Mouse (Mus musculus) C2C12 (cell line): ENCODE results near the gene Kifc5b. TPM values are rescaled to one million over a fixed set of nuclear protein-coding genes. Genes with fewer than 3 reads are reported as not detected.

Source experiments
- H3K27me3 ChIP-seq: one replicate; pipeline ENCODE4 v1.6.1; 2011; ENCODE audit not compliant: control insufficient read depth, insufficient read depth, insufficient read length
- H3K36me3 ChIP-seq: one replicate; pipeline ENCODE4 v1.6.1; 2011; ENCODE audit not compliant: control insufficient read depth, insufficient read depth
- H3K4me3 ChIP-seq: one replicate; pipeline ENCODE4 v1.5.1; 2011; ENCODE audit warnings: mild to moderate bottlenecking, control low read depth; ENCODE audit not compliant: poor library complexity, insufficient read depth, severe bottlenecking
- H3K79me2 ChIP-seq: one replicate; pipeline ENCODE4 v1.6.1; 2011; ENCODE audit not compliant: control insufficient read depth, insufficient read depth
- H3K79me3 ChIP-seq: one replicate; pipeline ENCODE4 v1.6.1; 2011; ENCODE audit warnings: low read depth, control low read depth
- H3ac ChIP-seq: one replicate; pipeline ENCODE3; 2011; ENCODE audit warnings: low read depth; ENCODE audit not compliant: control insufficient read depth, insufficient read length
- CEBPB ChIP-seq: IDR thresholded peaks from one replicate; pipeline ENCODE4 v1.6.1; 2011; ENCODE audit warnings: low read depth, mild to moderate bottlenecking, control low read depth, moderate library complexity
- CTCF ChIP-seq: IDR thresholded peaks from one replicate; pipeline ENCODE4 v1.5.1; 2011; ENCODE audit not compliant: control insufficient read depth, insufficient read depth, insufficient read length
- FOSL1 ChIP-seq: IDR thresholded peaks from one replicate; pipeline ENCODE4 v1.8.0; 2011; ENCODE audit warnings: mild to moderate bottlenecking, low read length; ENCODE audit not compliant: poor library complexity, insufficient read depth, severe bottlenecking
- MAX ChIP-seq: IDR thresholded peaks from one replicate; pipeline ENCODE4 v1.6.1; 2011; ENCODE audit warnings: mild to moderate bottlenecking, control low read depth
- MYOD1 ChIP-seq: IDR thresholded peaks from one replicate; pipeline ENCODE4 v1.6.1; 2011; ENCODE audit warnings: low read depth; ENCODE audit not compliant: control insufficient read depth, insufficient read length
- MYOG ChIP-seq: IDR thresholded peaks from one replicate; pipeline ENCODE4 v1.6.1; 2011; ENCODE audit not compliant: control insufficient read depth, insufficient read length; ENCODE audit errors: extremely low read depth
- USF1 ChIP-seq: IDR thresholded peaks from one replicate; pipeline ENCODE4 v1.6.1; 2011; ENCODE audit warnings: low read depth, mild to moderate bottlenecking, control low read depth, moderate library complexity
- polyA plus RNA-seq: library from polyadenylated mRNA; unstranded; fragments of >200 nt; fragmentation: generic; extraction: Trizol; gene quantifications from one replicate; pipeline ENCODE4 v1.2.1, GENCODE M21; 2012; ENCODE audit warnings: missing spikeins

The Kifc5b gene
- polyA plus RNA-seq, 1 experiment: 30.9 TPM

DNA sequence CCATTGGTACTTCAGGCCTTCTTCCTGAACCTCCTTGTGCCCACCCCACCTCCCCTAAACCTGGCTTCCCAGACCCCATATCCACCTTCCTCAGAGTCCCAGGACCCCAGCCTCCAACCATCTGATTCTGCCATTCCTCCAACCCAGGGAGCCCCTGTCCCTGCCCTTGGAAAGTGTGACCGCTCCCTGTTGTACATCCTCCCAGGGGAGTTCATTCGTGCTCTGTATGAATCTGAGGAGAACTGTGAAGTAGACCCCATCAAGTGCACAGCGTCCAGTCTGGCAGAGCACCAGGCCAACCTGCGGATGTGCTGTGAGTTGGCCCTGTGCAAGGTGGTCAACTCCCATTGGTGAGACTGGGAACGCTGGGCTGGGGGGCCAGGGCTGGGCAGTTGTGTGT, 41.0 kb downstream of the Kifc5b start:
- TF ChIP-seq CEBPB (no peak), MYOG (no peak), USF1 (no peak), MAX (no peak), FOSL1 (no peak), MYOD1 (no peak), CTCF (no peak)
- Histone ChIP-seq H3K79me3 (no peaks in the 10 kb centered on the region), H3K27me3 (no peaks in the 10 kb centered on the region), H3K36me3 (no peaks in the 10 kb centered on the region), H3K79me2 (no peaks in the 10 kb centered on the region), H3ac (no peak overlapping the region), H3K4me3 (no peak overlapping the region)

DNA sequence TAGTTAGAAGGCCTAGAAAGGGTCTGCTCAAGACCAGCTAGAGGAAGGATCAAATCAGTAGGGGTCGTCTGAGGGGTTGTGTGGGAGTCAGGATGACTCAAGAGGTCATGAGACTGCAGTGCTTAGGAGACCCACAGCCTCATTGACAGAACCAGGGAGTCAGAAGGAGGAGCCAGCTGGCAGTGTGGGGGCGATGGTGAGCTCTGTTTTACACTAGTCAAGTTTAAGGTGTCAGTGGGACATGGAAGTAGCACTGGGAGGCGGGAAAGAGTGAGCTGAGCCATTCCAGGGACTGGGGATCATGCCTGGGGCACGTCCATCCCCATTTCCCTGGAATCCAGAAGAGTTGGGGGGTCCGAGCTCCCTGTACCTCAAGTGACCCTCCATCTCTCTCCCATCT, 42.0 kb downstream of the Kifc5b start:
- no peaks in the 10 kb centered on the region for H3K36me3 ChIP-seq

DNA sequence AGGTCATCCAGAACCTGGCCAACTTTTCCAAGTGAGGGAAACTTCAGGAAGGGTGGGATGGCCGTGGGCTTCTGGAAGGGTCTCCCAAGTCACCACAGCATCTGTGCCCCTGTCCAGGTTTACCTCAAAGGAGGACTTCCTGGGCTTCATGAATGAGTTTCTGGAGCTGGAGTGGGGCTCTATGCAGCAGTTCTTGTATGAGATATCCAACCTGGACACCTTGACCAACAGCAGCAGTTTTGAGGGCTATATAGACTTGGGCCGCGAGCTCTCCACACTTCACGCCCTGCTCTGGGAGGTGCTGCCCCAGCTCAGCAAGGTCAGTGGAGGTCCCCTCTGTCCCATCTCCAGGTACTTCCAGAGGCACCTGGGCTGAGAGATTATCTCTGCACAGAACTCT, 42.9 kb downstream of the Kifc5b start:
- Histone ChIP-seq H3K27me3 (no peaks in the 10 kb centered on the region), H3K4me3 (no peak overlapping the region), H3K79me3 (no peaks in the 10 kb centered on the region), H3K79me2 (no peaks in the 10 kb centered on the region), H3ac (no peak overlapping the region), H3K36me3 (no peaks in the 10 kb centered on the region)
- TF ChIP-seq USF1 (no peak), MYOD1 (no peak), FOSL1 (no peak), MAX (no peak), MYOG (no peak), CEBPB (no peak), CTCF (no peak)

More for the DNA sequence above, 42.0 kb downstream of the Kifc5b start:
- no peaks in the 10 kb centered on the region for H3K27me3 ChIP-seq
- no peak overlapping the region for H3K4me3 ChIP-seq
- H3K79me2 ChIP-seq: no peaks in the 10 kb centered on the region
- no peak overlapping the region for H3ac ChIP-seq
- TF ChIP-seq MYOG (no peak), FOSL1 (no peak), USF1 (no peak), MAX (no peak)
- H3K79me3 ChIP-seq: no peaks in the 10 kb centered on the region

DNA sequence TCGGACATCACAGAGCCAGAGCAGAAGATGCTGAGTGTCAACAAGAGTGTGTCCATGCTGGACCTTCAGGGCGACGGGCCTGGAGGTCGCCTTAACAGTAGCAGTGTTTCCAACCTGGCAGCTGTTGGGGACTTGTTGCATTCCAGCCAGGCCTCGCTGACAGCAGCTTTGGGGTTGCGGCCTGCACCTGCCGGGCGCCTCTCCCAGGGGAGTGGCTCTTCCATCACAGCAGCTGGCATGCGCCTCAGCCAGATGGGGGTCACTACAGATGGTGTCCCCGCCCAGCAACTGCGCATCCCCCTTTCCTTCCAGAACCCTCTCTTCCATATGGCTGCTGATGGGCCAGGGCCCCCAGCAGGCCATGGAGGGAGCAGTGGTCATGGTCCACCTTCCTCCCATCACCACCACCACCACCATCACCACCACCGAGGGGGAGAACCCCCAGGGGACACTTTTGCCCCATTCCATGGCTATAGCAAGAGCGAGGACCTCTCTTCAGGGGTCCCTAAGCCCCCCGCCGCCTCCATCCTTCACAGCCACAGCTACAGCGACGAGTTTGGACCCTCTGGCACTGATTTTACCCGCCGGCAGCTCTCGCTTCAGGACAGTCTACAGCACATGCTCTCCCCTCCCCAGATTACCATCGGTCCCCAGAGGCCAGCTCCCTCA, 44.8 kb downstream of the Kifc5b start:
- no peak overlapping the region for H3K4me3 ChIP-seq
- H3ac ChIP-seq: no peak overlapping the region
- TF ChIP-seq CTCF (no peak), MAX (no peak), FOSL1 (no peak), MYOG (no peak), CEBPB (no peak), MYOD1 (no peak), USF1 (no peak)
- no peaks in the 10 kb centered on the region for H3K79me2 ChIP-seq
- no peaks in the 10 kb centered on the region for H3K27me3 ChIP-seq
- no peaks in the 10 kb centered on the region for H3K79me3 ChIP-seq
- no peaks in the 10 kb centered on the region for H3K36me3 ChIP-seq

DNA sequence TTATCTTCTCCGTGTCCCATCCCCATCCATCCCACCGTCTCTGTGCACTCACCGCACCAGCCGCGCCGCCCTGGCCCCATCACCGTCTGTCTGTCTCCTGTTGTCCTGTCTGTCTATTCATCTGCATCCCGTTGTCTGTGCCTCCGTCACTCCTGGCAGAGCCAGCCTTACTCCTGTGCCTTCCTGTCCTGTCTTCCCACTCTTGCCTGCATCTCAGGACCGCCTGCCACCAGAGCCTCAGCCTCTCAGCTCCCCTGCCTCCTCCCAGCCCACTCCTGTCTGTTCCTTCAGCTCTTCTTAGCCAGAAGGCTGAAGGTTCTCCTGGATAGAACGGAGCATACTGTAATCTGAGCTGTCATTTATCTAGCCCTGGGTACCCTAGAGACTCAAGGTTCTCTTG, 50.1 kb downstream of the Kifc5b start:
- Histone ChIP-seq H3K4me3 (no peak overlapping the region), H3K36me3 (no peaks in the 10 kb centered on the region), H3K79me2 (no peaks in the 10 kb centered on the region), H3K27me3 (no peaks in the 10 kb centered on the region), H3ac (no peak overlapping the region), H3K79me3 (no peaks in the 10 kb centered on the region)
- no peak for TF ChIP-seq MYOD1
- TF ChIP-seq MYOG: no peak
- TF ChIP-seq FOSL1: no peak
- TF ChIP-seq USF1: no peak
- TF ChIP-seq CEBPB: no peak
- no peak for TF ChIP-seq CTCF
- TF ChIP-seq MAX: no peak

DNA sequence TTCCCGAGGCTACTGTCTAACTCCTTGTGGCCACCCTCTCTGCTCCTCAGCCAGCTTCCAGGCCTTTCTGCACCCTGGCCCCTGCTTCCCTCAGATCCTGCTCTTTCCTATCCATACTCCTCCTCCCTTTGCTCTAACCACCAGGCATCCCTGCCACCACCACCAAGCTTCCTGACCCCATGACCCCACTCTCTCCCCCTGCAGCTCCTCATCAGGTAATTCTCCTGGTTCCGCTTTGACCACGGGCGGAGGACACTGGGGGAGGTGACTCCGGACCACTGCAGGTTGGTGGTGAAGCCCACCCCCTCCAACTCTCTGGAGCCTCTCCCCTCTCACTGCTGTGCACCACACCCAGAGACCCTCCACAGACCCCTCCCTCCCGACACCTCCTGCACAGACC, 50.6 kb downstream of the Kifc5b start:
- peaks cover 2% of the 10 kb centered on the region for H3K79me3 ChIP-seq
- no peak overlapping the region for H3ac ChIP-seq
- H3K27me3 ChIP-seq: no peaks in the 10 kb centered on the region
- H3K36me3 ChIP-seq: no peaks in the 10 kb centered on the region
- TF ChIP-seq USF1 (no peak), CTCF (no peak), MAX (no peak), CEBPB (no peak), FOSL1 (no peak), MYOD1 (no peak), MYOG (no peak)
- H3K79me2 ChIP-seq: no peaks in the 10 kb centered on the region
- no peak overlapping the region for H3K4me3 ChIP-seq
